Mouse (Mus musculus) NIH3T3 (cell line): Measurements from ENCODE around the gene Las1l.
"Not testable (repeated sequence)": the region's sequence is repeated elsewhere in the genome, so short reads cannot be mapped to it uniquely, and the experiment has no call there.

Source experiments
- DNase-seq: peaks from one replicate; pipeline ENCODE4 v3.0.0-alpha.2; 2012; ENCODE audit warnings: low read depth

Gene Las1l

DNA sequence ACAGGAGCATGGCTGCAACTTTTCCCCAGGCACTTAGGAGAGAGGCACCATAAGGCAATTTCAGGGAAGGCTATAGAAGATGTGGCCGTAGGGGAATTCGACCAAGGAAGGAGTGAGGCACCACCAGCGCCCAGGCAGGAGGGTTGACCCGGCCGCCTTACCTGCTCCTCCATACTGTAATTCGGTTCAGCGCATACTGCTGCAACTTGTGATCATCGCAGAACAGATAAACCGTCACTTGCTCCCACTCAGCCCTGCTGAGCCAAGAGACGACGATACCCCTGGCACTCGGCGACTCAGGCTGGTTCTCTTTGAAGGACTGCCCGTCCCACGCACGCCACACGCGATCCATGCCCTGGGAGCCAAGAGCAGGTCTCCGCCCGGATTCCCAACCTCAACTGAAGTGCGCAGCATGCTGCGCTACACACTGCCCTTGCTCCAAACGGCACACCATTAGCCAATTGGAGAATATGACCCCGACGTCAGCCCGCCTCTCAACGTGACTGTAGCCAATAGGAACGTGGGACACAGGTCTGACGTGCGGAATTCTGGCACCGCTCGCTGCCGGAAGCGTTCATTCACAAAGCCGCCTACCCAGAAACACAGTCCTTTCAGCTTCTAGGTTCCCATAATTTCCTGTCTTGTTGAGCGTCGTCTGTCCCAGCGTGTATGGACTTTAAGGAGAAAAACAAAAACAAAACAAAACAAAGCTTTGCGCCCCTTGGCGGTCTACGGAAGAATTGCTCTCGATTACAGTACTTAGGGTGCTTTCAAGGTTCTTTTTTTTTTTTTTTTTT, at the start of gene Las1l:
TSS of gene Las1l (minus strand) at position 466 of the 797 bp plus-strand sequence.
- peak; percentile 94 for DNase-seq

GRCm38 (mm10) chrX:96006395-96006794, 49.6 kb upstream of the Las1l start:
- DNase-seq: peak; percentile 51

- no peak for DNase-seq
These were observed 42.8 kb upstream of the Las1l start for GRCm38 (mm10) chrX:95999601-96000000.

DNA sequence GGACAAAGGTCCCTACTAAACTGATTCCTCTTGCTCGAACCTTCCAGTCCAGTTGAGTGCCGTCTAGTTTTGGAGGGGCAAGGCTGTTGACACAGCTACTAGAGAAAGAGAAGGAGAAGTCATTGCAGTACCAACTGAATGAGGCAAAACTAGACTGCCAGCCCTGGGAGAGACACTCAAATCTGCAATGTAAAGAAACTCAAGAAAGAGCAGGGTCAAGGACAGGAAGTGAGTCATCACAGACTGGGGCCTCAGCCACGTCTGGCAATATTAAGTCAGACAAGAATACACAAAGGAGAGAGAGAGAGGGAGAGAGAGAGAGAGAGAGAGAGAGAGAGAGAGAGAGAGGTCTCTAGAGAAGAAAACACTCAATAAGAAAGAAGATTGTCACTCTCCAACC, 36.4 kb upstream of the Las1l start:
- peak; percentile 27 for DNase-seq

GRCm38 (mm10) chrX:95969936-95970335, 13.2 kb upstream of the Las1l start:
- DNase-seq: no peak

GRCm38 (mm10) chrX:95969116-95969515, 12.4 kb upstream of the Las1l start:
- DNase-seq: no peak

DNA sequence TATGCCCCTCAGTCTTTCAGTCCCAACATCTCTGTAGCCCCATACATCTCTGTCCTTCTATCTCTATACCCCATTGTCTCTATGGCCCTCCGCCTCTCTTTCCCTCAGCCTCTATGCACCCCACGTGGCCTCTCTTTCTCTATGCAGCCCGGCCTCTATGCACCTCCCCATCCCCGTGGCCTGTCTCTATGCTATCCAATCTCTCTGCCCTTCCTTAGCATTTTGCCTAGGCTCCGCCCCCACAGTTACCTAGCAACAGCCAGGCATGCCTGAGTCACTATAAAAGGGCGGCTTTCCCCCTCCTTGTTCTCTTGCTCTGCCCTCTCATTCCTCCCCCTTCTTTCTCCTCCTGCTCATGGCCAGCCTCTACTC, 11.8 kb upstream of the Las1l start:
- DNase-seq: peak; percentile 74

DNA sequence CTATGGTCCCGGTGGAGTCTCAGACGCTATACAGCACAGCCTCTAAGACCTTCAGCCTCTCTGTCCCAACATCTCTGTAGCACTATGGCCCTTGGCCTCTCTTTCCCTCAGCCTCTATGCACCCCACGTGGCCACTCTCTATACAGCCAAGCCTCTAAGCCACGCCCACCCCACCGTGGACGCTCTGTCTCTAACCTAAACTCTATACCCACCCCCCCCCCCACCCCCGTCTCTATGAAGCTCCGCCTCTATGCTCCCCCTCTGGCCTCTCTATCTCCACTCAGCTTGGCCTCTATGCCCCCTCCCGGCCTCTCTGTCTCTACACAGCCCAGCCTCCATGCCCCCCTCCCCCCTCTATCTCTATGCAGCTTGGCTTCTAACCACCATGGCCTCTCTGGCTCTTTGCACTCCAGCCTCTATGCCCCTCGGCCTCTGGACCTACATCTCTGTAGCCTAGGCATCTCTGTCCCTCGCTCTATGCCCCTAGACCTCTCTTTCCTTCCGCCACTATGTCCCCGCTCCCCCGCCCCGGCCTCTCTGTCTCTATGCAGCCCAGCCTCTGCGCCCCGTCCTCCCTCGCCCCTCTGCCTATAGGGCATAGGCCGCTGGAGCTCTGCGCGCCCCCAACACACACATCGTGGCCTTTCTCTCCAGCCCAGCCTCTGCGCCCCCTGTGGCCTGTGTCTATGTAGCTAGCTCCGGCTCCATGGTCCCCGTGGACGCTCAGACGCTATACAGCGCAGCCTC, 11.3 kb upstream of the Las1l start:
- DNase-seq: no peak

DNA sequence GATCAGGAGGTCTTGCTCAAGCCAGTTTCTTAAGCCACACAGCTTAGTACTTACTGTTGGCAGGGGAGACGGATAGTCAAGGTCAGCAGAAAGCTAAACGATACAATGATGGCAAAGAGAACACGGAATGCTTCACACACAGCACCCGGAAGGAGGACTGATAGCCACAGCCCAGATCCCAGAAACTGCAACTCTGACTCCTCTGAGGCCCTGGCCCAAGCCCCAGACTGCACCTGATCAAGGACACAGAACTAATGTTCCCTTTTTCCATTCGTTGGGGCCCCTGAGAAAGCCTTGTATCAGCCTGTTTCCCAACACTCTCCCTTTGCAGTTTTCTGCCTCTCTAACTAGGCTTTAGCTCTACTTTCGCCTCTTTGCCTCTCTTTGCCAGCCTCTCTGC, 8.3 kb upstream of the Las1l start:
- DNase-seq: no peak

- DNase-seq: no peak
These were observed 6.6 kb upstream of the Las1l start for GRCm38 (mm10) chrX:95963366-95963765.

DNA sequence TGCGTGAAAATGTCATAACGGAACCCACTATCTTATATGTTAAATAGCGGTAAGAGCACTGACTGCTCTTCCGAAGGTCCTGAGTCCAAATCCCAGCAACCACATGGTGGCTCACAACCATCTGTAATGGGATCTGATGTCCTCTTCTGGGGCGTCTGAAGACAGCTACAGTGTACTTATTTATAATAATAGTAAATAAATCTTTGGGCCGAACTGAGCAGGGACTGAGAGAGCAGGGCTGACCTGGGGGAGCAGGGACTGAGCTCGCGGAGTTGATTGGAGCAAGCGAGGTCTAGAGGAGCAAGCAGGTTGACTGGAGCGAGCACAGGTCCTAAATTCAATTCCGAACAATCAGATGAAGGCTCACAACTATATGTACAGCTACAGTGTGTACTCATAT, 699 bp upstream of the Las1l start:
- DNase-seq: not testable (repeated sequence)

DNA sequence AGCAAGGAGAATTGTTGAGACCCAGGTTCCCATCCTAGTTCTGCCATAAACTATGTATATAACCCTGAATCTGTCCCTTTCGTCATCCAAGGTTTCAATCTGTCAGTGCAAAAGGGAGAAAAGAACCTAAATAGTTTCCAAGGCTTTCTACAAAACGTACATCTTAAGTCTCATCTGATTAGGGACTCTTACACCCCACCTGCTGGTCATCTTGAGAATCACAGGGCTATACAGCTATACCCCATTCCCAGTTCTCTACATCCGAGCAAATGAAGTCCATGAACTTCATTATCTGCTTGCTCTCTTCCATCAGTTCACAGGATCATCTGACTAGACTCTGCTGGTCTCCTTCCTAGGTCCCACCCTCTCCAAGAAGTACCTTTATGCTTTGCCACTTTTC, 6.0 kb downstream of the Las1l start:
- DNase-seq: peak; percentile 71

DNA sequence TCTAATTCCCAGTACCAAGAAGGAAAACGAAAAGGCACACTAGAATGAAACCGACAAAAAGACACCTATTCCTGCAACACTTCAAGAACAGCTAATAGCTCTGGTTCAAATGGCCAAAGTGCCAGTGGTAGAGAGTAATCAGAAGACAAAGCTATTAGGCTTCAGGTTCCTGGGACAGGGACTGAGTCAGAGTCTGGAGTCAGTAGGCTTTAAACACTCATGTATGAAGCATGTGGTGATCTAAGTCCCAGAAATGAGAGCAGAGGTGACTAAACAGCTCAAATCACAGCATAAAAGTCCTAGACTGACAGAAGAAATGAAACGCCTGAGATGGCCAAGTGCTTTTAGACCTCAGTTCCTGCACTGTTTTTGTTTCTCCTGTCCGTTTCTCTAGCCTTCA, 8.6 kb downstream of the Las1l start:
- peak; percentile 43 for DNase-seq

- no peak for DNase-seq
These were observed 11.3 kb downstream of the Las1l start for GRCm38 (mm10) chrX:95945496-95945895.

- DNase-seq: no peak
These were observed 21.3 kb downstream of the Las1l start for GRCm38 (mm10) chrX:95935481-95935880.

DNA sequence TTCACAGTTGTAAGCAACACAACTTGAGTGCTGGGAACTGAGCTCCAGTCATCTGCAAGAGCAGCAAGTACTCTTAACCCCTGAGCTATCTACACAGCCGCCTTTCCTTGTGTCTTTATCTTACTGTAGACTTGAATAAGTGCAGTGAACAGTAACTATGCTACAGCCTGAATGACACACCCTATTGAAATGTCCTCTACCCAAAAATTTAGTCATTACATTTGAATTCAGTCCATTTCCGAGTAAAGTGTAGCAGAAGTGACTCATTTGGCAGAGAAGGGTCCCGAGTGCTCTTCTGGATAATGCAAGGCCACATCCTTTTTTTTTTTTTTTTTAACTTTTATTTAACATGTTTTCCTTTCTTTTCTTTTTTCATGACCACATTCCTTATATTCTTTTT, 54.0 kb downstream of the Las1l start:
- DNase-seq: peak; percentile 40
